Comparison of ENCODE assay signal across 23 mouse cellular contexts in genomic region chr8:85559201-85559600, GRCm38 (mm10). TPM values are rescaled to one million over a fixed set of nuclear protein-coding genes. Genes with fewer than 3 reads are reported as not detected.
A peak's percentile ranks its signal among the peaks of the same experiment; 100 is the strongest.
DNase-seq lines count a peak whose midpoint lies in the region; ATAC-seq and TF ChIP-seq lines count a peak whose summit lies in the region.
"Had no signal": no experiment of that assay in that cellular context is flagged by ENCODE, and none has a peak within 500 bp of the region (broad histone marks: within the 10 kb centered on the region; RNA-seq: fewer than 3 reads in every experiment).

No protein-coding gene starts in this region.

- TF ChIP-seq CTCF in kidney, adult 2 months (conservative IDR thresholded peaks at IDR 0.05; ENCODE audit: insufficient read depth, insufficient read length, low read depth, low read length): no peak
- no peak for TF ChIP-seq CTCF in left cerebral cortex, adult 2 months (IDR thresholded peaks at IDR 0.05)

- no peak overlapping the region for H3K4me2 ChIP-seq in forebrain, embryonic 11.5 days (ENCODE audit: low read depth, low read length, severe bottlenecking)
- H3K4me2 ChIP-seq: embryonic facial prominence, embryonic 13.5 days; heart, embryonic 11.5 days; intestine, embryonic 15.5 days; kidney, embryonic 15.5 days; limb, embryonic 15.5 days; neural tube, embryonic 12.5 days had no signal

- H3K9ac ChIP-seq in forebrain, embryonic 11.5 days (ENCODE audit: low read length): no peak overlapping the region
- H3K9ac ChIP-seq: embryonic facial prominence, embryonic 13.5 days; intestine, embryonic 15.5 days; kidney, embryonic 15.5 days; limb, embryonic 15.5 days; neural tube, embryonic 12.5 days had no signal

- H3K36me3 ChIP-seq in kidney, adult 2 months (ENCODE audit: control insufficient read depth, insufficient read depth, low read length): no peaks in the 10 kb centered on the region
- no peaks in the 10 kb centered on the region for H3K36me3 ChIP-seq in forebrain, embryonic 11.5 days (ENCODE audit: control insufficient read depth, insufficient read depth, low read length)
- H3K36me3 ChIP-seq: embryonic facial prominence, embryonic 13.5 days; hindbrain, embryonic 10.5 days; intestine, embryonic 15.5 days; kidney, embryonic 15.5 days; limb, embryonic 15.5 days; neural tube, embryonic 12.5 days had no signal

- no peaks in the 10 kb centered on the region for H3K9me3 ChIP-seq in forebrain, embryonic 11.5 days (ENCODE audit: control insufficient read depth, low read length)
- H3K9me3 ChIP-seq: embryonic facial prominence, embryonic 13.5 days; hindbrain, embryonic 10.5 days; intestine, embryonic 15.5 days; kidney, embryonic 15.5 days; limb, embryonic 15.5 days; megakaryocyte, embryonic 14.5 days; neural tube, embryonic 12.5 days had no signal

- peak; percentile 47 for ATAC-seq in megakaryocyte progenitor cell, adult 5-6 weeks (replicated peaks; ENCODE audit: poor library complexity)
- no peak for ATAC-seq in forebrain, embryonic 11.5 days (replicated peaks; ENCODE audit: low FRiP score)
- ATAC-seq: forebrain, embryonic 14.5 days; hindbrain, embryonic 16.5 days; intestine, embryonic 15.5 days had no signal

- no peaks in the 10 kb centered on the region for H3K27me3 ChIP-seq in kidney, adult 2 months (replicated peaks; ENCODE audit: control insufficient read depth, insufficient read depth, low read length)
- no peaks in the 10 kb centered on the region for H3K27me3 ChIP-seq in forebrain, embryonic 11.5 days (ENCODE audit: control insufficient read depth, insufficient read depth, low read length)
- H3K27me3 ChIP-seq: embryonic facial prominence, embryonic 13.5 days; intestine, embryonic 15.5 days; kidney, embryonic 15.5 days; limb, embryonic 15.5 days; megakaryocyte, embryonic 14.5 days; neural tube, embryonic 12.5 days had no signal

- intact Hi-C loops in left cerebral cortex, adult 2 months (cut with DNase I): no loop called here

- peaks cover 14% of the 10 kb centered on the region; the same call in 1 of the 2 replicates for H3K4me1 ChIP-seq in kidney, adult 2 months (ENCODE audit: control insufficient read depth, insufficient read depth, low read length)
- H3K4me1 ChIP-seq in forebrain, embryonic 11.5 days (replicated peaks; ENCODE audit: control insufficient read depth, insufficient read depth, low read length): no peaks in the 10 kb centered on the region
- H3K4me1 ChIP-seq: intestine, embryonic 15.5 days; neural tube, embryonic 12.5 days had no signal

- WGBS in kidney, adult 2 months: 74% methylated on average over 1 of the region's 1 CpGs
- 95% methylated on average over 1 of the region's 1 CpGs for WGBS in forebrain, embryonic 11.5 days

- TF ChIP-seq POLR2A in kidney, adult 2 months (IDR thresholded peaks at IDR 0.05; ENCODE audit: low read depth, low read length): no peak

- DNase-seq in kidney, adult 2 months: peak; percentile 22
- DNase-seq in kidney, postnatal 36 days: no peak
- DNase-seq in 416B (ENCODE audit: low read depth) (peak; percentile 72), MEL-GATA-1-ER (ENCODE audit: extremely low read depth, low read depth) (peak; percentile 76)
- DNase-seq in layer of hippocampus, adult 9-11 months: no peak
- DNase-seq in forebrain, embryonic 11.5 days (ENCODE audit: low spot score): no peak
- no peak for DNase-seq in left cerebral cortex, adult 2 months (ENCODE audit: extremely low spot score in 1 of 2, low spot score in 2 of 2)
- DNase-seq: adrenal gland, postnatal 14 days; cerebellum, postnatal 10 days; kidney, postnatal 4 days; left cerebral cortex, postnatal 4 days; midbrain, embryonic 14.5 days had no signal

- H3K27ac ChIP-seq in kidney, adult 2 months (ENCODE audit: insufficient read depth, low read depth, low read length): peak overlapping the region; percentile 50; the same call in 1 of the 2 replicates
- H3K27ac ChIP-seq in forebrain, embryonic 11.5 days (ENCODE audit: low read depth, low read length): no peak overlapping the region
- no peak overlapping the region for H3K27ac ChIP-seq in left cerebral cortex, adult 2 months
- H3K27ac ChIP-seq: embryonic facial prominence, embryonic 13.5 days; hindbrain, embryonic 10.5 days; intestine, embryonic 15.5 days; kidney, embryonic 15.5 days; limb, embryonic 15.5 days; neural tube, embryonic 12.5 days had no signal

- H3K4me3 ChIP-seq in kidney, adult 2 months (ENCODE audit: insufficient read depth, low read depth, low read length): no peak overlapping the region
- no peak overlapping the region for H3K4me3 ChIP-seq in forebrain, embryonic 11.5 days (ENCODE audit: low read depth, low read length)
- H3K4me3 ChIP-seq in left cerebral cortex, adult 2 months: no peak overlapping the region
- H3K4me3 ChIP-seq: embryonic facial prominence, embryonic 13.5 days; hindbrain, embryonic 10.5 days; intestine, embryonic 15.5 days; kidney, embryonic 15.5 days; limb, embryonic 15.5 days; megakaryocyte, embryonic 14.5 days; neural tube, embryonic 12.5 days had no signal

RNA-seq across cellular contexts. Expression of gene Dnaja2, which starts 4.1 kb away (rescaled TPM):
- 18.0 and 32.9 TPM in 2 replicates for polyA plus RNA-seq in kidney, adult 2 months (2012; rRNA removed)
- 127 and 139 TPM in 2 replicates for total RNA-seq in megakaryocyte progenitor cell, adult 5-6 weeks (2015)
- total RNA-seq in megakaryocyte progenitor cell, adult 5-6 weeks (2017): 121 and 143 TPM in 2 replicates
- polyA plus RNA-seq in forebrain, embryonic 11.5 days (2014; fragmentation: Nextera tagmentation; extraction: Ambion mirVana): 193 and 215 TPM in 2 replicates
- total RNA-seq in left cerebral cortex, adult 2 months (2021): 100 to 1,000 TPM; 175 to 199 TPM

Comparison
In these comparisons a context has a peak if more than half of its experiments do, and no peak if none do; other contexts are left out.
1. DNase-seq: peak in kidney, adult 2 months (single experiment), 416B (single experiment) and MEL-GATA-1-ER (single experiment); none in kidney, postnatal 36 days (0 of 2), layer of hippocampus, adult 9-11 months (single experiment), forebrain, embryonic 11.5 days (single experiment) and left cerebral cortex, adult 2 months (0 of 2).